Mouse (Mus musculus): Measurements from ENCODE around the gene Rab13.

The Rab13 gene

GRCm38 (mm10) chr3:90213377-90213866, at the start of gene Rab13, which contains the start of gene Rps27:
TSS of gene Rab13 (plus strand) at chr3:90213695.
TSS of gene Rps27 (minus strand) at chr3:90213651.
- ATAC-seq (ENCODE audit: low TSS enrichment), result peak; percentile 95

GRCm38 (mm10) chr3:90179566-90179965, 33.9 kb upstream of the Rab13 start:
- ATAC-seq (ENCODE audit: low TSS enrichment), result no peak

- no peak for ATAC-seq (ENCODE audit: low TSS enrichment)
Observed at GRCm38 (mm10) chr3:90183581-90183980, 29.9 kb upstream of the Rab13 start.

- ATAC-seq (ENCODE audit: low TSS enrichment), result no peak
Observed at GRCm38 (mm10) chr3:90190859-90191510, 22.5 kb upstream of the Rab13 start.

GRCm38 (mm10) chr3:90194759-90195158, 18.7 kb upstream of the Rab13 start:
- no peak for ATAC-seq (ENCODE audit: low TSS enrichment)

- no peak for ATAC-seq (ENCODE audit: low TSS enrichment)
Observed at GRCm38 (mm10) chr3:90195644-90196043, 17.9 kb upstream of the Rab13 start.

- ATAC-seq (ENCODE audit: low TSS enrichment), result no peak
Observed at GRCm38 (mm10) chr3:90197548-90197947, 15.9 kb upstream of the Rab13 start.

GRCm38 (mm10) chr3:90202884-90203283, 10.6 kb upstream of the Rab13 start:
- ATAC-seq (ENCODE audit: low TSS enrichment), result no peak

- no peak for ATAC-seq (ENCODE audit: low TSS enrichment)
Observed at GRCm38 (mm10) chr3:90203619-90204018, 9.9 kb upstream of the Rab13 start.

- ATAC-seq (ENCODE audit: low TSS enrichment), result no peak
Observed at GRCm38 (mm10) chr3:90204582-90204981, 8.9 kb upstream of the Rab13 start.

GRCm38 (mm10) chr3:90208662-90209061, 4.8 kb upstream of the Rab13 start:
- ATAC-seq (ENCODE audit: low TSS enrichment), result no peak

GRCm38 (mm10) chr3:90209908-90210566, 3.5 kb upstream of the Rab13 start:
- no peak for ATAC-seq (ENCODE audit: low TSS enrichment)

GRCm38 (mm10) chr3:90211475-90212398, 1.8 kb upstream of the Rab13 start:
- no peak for ATAC-seq (ENCODE audit: low TSS enrichment)

- ATAC-seq (ENCODE audit: low TSS enrichment), result no peak
Observed at GRCm38 (mm10) chr3:90212723-90213122, 772 bp upstream of the Rab13 start.

- ATAC-seq (ENCODE audit: low TSS enrichment), result peak; percentile 56; the same call in 1 of the 2 replicates
Observed at GRCm38 (mm10) chr3:90213956-90214684, 625 bp downstream of the Rab13 start.

- no peak for ATAC-seq (ENCODE audit: low TSS enrichment)
Observed at GRCm38 (mm10) chr3:90215825-90216380, 2.4 kb downstream of the Rab13 start.

GRCm38 (mm10) chr3:90220088-90220487, 6.6 kb downstream of the Rab13 start:
- peak; percentile 78 for ATAC-seq (ENCODE audit: low TSS enrichment)

GRCm38 (mm10) chr3:90220531-90220951, 7.0 kb downstream of the Rab13 start:
- ATAC-seq (ENCODE audit: low TSS enrichment), result peak; percentile 71; the same call in 1 of the 2 replicates

GRCm38 (mm10) chr3:90221123-90221522, 7.6 kb downstream of the Rab13 start:
- no peak for ATAC-seq (ENCODE audit: low TSS enrichment)

GRCm38 (mm10) chr3:90222455-90222854, 9.0 kb downstream of the Rab13 start:
- ATAC-seq (ENCODE audit: low TSS enrichment), result no peak

GRCm38 (mm10) chr3:90222941-90223340, 9.4 kb downstream of the Rab13 start:
- no peak for ATAC-seq (ENCODE audit: low TSS enrichment)

All from frontal cortex, adult (tissue).